Mouse (Mus musculus) liver, adult 2 months (tissue): ENCODE measurements around the gene Cacna1h. TPM values are rescaled to one million over a fixed set of nuclear protein-coding genes. Genes with fewer than 3 reads are reported as not detected.

Source experiments
- DNase-seq: peaks from one replicate; pipeline ENCODE4 v3.0.0-alpha.2; 2011; ENCODE audit warnings: low read depth, low spot score; ENCODE audit errors: extremely low read depth
- H3K27ac ChIP-seq: fragments of 200-500 bp; replicated peaks from 2 replicates; pipeline ENCODE4 v1.5.1; 2012; ENCODE audit warnings: low read depth, mild to moderate bottlenecking, control low read depth, inconsistent platforms, low read length; ENCODE audit not compliant: insufficient read depth
- H3K27me3 ChIP-seq: fragments of 200-500 bp; 2 replicates; pipeline ENCODE4 v1.6.1; 2012; ENCODE audit warnings: mild to moderate bottlenecking, moderate library complexity, low read length, inconsistent platforms; ENCODE audit not compliant: control insufficient read depth, insufficient read depth
- H3K36me3 ChIP-seq: fragments of 200-500 bp; 2 replicates; pipeline ENCODE4 v1.6.1; 2012; ENCODE audit warnings: low read length, inconsistent platforms; ENCODE audit not compliant: control insufficient read depth, insufficient read depth
- H3K4me1 ChIP-seq: fragments of 200-500 bp; 2 replicates; pipeline ENCODE4 v1.6.1; 2011; ENCODE audit warnings: low read length; ENCODE audit not compliant: control insufficient read depth, insufficient read depth
- H3K4me3 ChIP-seq: fragments of 200-500 bp; 2 replicates; pipeline ENCODE4 v1.5.1; 2011; ENCODE audit warnings: low read depth, mild to moderate bottlenecking, control low read depth, low read length, moderate library complexity; ENCODE audit not compliant: insufficient read depth
- H3K79me2 ChIP-seq: fragments of 200-500 bp; 2 replicates; pipeline ENCODE4 v1.6.1; 2012; ENCODE audit warnings: inconsistent platforms, mild to moderate bottlenecking, low read length, moderate library complexity; ENCODE audit not compliant: control insufficient read depth, insufficient read depth
- H3K9ac ChIP-seq: fragments of 200-500 bp; 2 replicates; pipeline ENCODE4 v1.6.1; 2012; ENCODE audit warnings: low read depth, mild to moderate bottlenecking, control low read depth, inconsistent platforms, low read length
- CTCF ChIP-seq: fragments of 200-500 bp; IDR thresholded peaks from 2 replicates; pipeline ENCODE4 v1.5.1; 2011; ENCODE audit warnings: low read depth, low read length, control low read depth
- POLR2A ChIP-seq: fragments of 200-500 bp; IDR thresholded peaks from 2 replicates; pipeline ENCODE4 v1.6.1; 2011; ENCODE audit warnings: low read length, control low read depth; ENCODE audit not compliant: insufficient read depth; ENCODE audit errors: extremely low read depth
- WGBS: fragments of 180-500 bp; shearing (Covaris S2); methylation state at CpG from one replicate; pipeline ENCODE4 v1.1.7; 2018; 5-methylcytosine and 5-hydroxymethylcytosine counted together
- polyA plus RNA-seq: library from polyadenylated mRNA; depleted of rRNA; stranded (reverse); fragments of >200 nt; gene quantifications from 2 replicates; pipeline ENCODE4 v1.2.3, GENCODE M21; 2012
- total RNA-seq: library from RNA; depleted of rRNA; stranded (reverse); fragments of >200 nt; gene quantifications from 2 replicates; pipeline ENCODE4 v1.2.3, GENCODE M21; 2014

Cacna1h gene
- total and polyA plus RNA-seq, 2 experiments: 0.05 TPM; not detected in 1

- TF ChIP-seq CTCF (no peak), POLR2A (no peak)
- H3K4me3 ChIP-seq: no peak overlapping the region
- DNase-seq: no peak
- no peaks in the 10 kb centered on the region for H3K79me2 ChIP-seq
- H3K36me3 ChIP-seq: no peaks in the 10 kb centered on the region
- 74% methylated on average over 2 of the region's 2 CpGs for WGBS
- H3K4me1 ChIP-seq: no peaks in the 10 kb centered on the region
- H3K27me3 ChIP-seq: no peaks in the 10 kb centered on the region
- H3K27ac ChIP-seq: no peak overlapping the region
- H3K9ac ChIP-seq: no peak overlapping the region
Measured at GRCm38 (mm10) chr17:25466257-25466656, 32.7 kb upstream of the Cacna1h start.

- DNase-seq: no peak
- Histone ChIP-seq H3K9ac (no peak overlapping the region), H3K4me1 (no peaks in the 10 kb centered on the region), H3K79me2 (no peaks in the 10 kb centered on the region), H3K4me3 (no peak overlapping the region), H3K27me3 (no peaks in the 10 kb centered on the region), H3K36me3 (no peaks in the 10 kb centered on the region), H3K27ac (no peak overlapping the region)
- TF ChIP-seq CTCF (no peak), POLR2A (no peak)
- WGBS: 89% methylated on average over 4 of the region's 4 CpGs
Measured at GRCm38 (mm10) chr17:25464091-25464490, 30.5 kb upstream of the Cacna1h start.

- 64% methylated on average over 4 of the region's 4 CpGs for WGBS
- Histone ChIP-seq H3K27ac (no peak overlapping the region), H3K9ac (no peak overlapping the region), H3K4me1 (no peaks in the 10 kb centered on the region), H3K36me3 (no peaks in the 10 kb centered on the region), H3K27me3 (no peaks in the 10 kb centered on the region), H3K79me2 (no peaks in the 10 kb centered on the region), H3K4me3 (no peak overlapping the region)
- DNase-seq: no peak
- TF ChIP-seq POLR2A (no peak), CTCF (no peak)
Measured at GRCm38 (mm10) chr17:25463326-25463945, 29.9 kb upstream of the Cacna1h start.

- Histone ChIP-seq H3K27me3 (no peaks in the 10 kb centered on the region), H3K4me3 (no peak overlapping the region), H3K9ac (no peak overlapping the region), H3K4me1 (no peaks in the 10 kb centered on the region), H3K79me2 (no peaks in the 10 kb centered on the region), H3K36me3 (no peaks in the 10 kb centered on the region), H3K27ac (no peak overlapping the region)
- no peak for DNase-seq
- 66% methylated on average over 9 of the region's 9 CpGs for WGBS
- no peak for TF ChIP-seq CTCF
- TF ChIP-seq POLR2A: no peak
Measured at GRCm38 (mm10) chr17:25462236-25462875, 28.8 kb upstream of the Cacna1h start.

GRCm38 (mm10) chr17:25456540-25456939 is 23.0 kb upstream of the Cacna1h start:
- no peaks in the 10 kb centered on the region for H3K4me1 ChIP-seq
- H3K9ac ChIP-seq: no peak overlapping the region
- H3K4me3 ChIP-seq: no peak overlapping the region
- no peak overlapping the region for H3K27ac ChIP-seq
- TF ChIP-seq POLR2A: no peak
- no peak for TF ChIP-seq CTCF
- no peaks in the 10 kb centered on the region for H3K36me3 ChIP-seq
- DNase-seq: no peak
- no peaks in the 10 kb centered on the region for H3K27me3 ChIP-seq
- WGBS: 78% methylated on average over 8 of the region's 8 CpGs
- H3K79me2 ChIP-seq: no peaks in the 10 kb centered on the region

- Histone ChIP-seq H3K27me3 (no peaks in the 10 kb centered on the region), H3K4me1 (peaks cover 3% of the 10 kb centered on the region; the same call in 1 of the 2 replicates), H3K9ac (no peak within 1 kb of the TSS), H3K4me3 (no peak within 1 kb of the TSS), H3K27ac (no peak within 1 kb of the TSS), H3K36me3 (no peaks in the 10 kb centered on the region), H3K79me2 (no peaks in the 10 kb centered on the region)
- 60% methylated on average over 2 of the region's 2 CpGs for WGBS
- no peak for TF ChIP-seq POLR2A
- no peak for DNase-seq
Measured at GRCm38 (mm10) chr17:25454272-25454671, 20.7 kb upstream of the Cacna1h start, which contains the start of gene Tekt4. Gene Tekt4 (plus strand): TSS chr17:25454615.
